Mouse (Mus musculus) v-Abl transformed pro-B cells (cell line): Measurements from ENCODE around the gene Scly.

Experiments
- in situ Hi-C, 2 experiments: fragments of 400-800 bp; cut with MboI; formaldehyde crosslinking; loops; one replicate each; pipeline ENCODE4 v1.15.1; 2025; ENCODE audit not compliant: unreplicated experiment in 2 of 2

Scly gene

GRCm38 (mm10) chr1:91299026-91299706, 1.0 kb downstream of the Scly start:
- in situ Hi-C loops = loop anchor here in 1 of 2 experiments (5.0 kb wide), 1 partner anchor 47 kb away; the partner anchor contains the start of gene Ube2f

DNA sequence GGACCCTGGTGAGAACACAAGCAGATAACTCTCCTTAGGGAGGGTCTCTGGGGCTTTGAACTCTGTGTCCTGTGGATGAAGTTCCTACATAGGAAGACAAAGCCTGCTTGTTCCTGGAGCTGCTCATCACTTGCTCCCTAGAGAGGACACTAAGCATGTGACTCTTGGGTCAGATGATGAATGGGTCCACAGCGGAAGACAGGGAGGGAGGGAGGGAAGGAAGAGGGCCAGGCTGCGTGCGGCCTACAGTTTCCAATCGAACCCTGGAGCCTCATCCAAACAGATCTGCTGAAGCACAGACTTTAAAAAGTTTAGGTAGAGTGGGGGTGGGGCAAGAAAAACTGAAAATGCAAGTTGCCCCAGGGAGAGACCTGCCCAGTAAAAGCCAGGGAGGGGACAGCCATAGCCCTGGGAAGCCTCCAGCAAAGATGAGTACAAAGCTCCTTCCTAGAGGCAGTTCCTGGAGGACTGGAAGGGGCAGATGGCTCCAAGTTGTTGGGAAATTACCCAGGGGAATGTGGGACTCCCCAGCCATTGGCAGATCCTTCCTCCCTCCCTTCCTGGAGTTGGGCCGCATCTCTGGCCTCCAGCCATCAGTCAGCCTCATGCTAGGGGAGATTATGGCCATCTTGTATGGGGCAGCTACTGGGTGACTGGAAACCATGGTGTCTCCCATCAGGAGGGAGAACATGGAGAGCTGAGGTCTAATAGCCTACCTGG, 1.7 kb downstream of the Scly start:
- in situ Hi-C loops = loop anchor here in 1 of 2 experiments (5.0 kb wide), 1 partner anchor 48 kb away; the partner anchor contains the start of gene Ube2f

DNA sequence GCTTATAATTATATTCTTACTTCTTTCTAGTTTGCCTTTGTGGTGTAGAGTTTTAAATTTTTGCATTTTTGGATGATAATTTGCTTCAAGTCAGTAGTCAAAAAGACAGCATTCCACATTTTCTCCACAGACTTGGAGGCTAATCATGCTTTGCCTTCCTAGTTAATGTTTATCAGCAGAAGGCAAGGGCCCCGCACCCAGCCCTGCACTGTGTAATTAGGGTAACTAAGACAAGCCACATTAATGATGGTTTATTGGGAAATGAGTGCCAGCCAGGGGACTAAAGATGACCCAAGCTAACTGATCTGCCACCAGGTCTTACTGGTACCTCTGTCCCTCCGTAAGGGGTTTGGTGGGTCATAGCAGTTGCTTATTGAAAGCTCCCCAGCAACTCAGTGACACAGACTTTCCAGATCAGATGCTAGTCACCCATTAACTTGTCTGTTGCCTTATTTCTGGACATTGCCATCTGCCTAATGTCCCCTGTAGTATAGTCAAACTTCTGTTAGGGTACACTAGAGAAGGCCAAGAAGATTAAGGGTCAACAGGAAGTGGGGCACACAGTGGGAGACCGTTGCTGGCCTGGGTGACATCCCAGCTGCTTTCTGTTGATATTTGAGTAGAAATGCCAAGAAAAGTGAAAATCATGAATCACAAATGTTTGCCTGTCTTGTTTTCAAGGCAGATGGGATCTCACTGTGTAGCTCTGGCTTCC, 3.2 kb downstream of the Scly start:
- in situ Hi-C loops = no loop called here

DNA sequence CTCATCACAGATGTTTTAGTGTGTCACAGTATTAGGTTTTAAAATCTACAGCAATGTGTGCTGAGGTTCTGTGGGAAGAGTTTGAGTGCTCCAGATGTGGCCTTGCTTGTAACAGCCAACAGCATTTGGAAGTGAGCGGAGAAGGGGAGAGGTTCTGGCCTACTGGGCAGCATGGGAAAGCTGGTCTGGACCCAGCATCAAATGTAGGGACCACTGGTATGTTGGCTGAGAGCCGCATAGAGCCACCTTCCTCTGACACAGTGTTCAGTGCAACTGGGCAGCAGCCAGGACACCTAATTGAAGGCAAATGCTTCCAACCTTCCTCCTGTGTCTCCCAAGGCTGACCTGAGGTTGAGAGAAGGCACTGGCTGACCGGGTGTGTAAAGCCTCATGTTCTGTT, 3.9 kb downstream of the Scly start:
- in situ Hi-C loops = no loop called here

DNA sequence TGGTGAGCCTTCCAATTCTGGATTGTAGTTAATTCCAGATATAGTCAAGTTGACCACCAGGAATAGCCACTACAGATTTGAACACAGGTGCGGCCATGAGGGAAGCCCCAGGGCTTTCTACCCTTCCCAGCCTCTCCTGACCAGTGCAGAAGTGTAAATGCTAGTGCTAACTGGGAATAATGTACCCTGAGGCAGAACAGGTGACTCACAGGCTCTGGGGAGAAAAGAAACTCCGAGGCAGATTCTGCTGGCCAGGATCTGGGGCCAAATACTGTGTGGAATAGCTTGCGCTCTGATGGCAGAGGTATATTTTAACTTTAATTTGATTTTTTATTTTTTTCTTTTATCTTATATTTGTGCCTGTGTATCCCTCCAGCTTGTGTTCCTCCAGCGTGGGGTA, 6.5 kb downstream of the Scly start:
- in situ Hi-C loops = no loop called here

DNA sequence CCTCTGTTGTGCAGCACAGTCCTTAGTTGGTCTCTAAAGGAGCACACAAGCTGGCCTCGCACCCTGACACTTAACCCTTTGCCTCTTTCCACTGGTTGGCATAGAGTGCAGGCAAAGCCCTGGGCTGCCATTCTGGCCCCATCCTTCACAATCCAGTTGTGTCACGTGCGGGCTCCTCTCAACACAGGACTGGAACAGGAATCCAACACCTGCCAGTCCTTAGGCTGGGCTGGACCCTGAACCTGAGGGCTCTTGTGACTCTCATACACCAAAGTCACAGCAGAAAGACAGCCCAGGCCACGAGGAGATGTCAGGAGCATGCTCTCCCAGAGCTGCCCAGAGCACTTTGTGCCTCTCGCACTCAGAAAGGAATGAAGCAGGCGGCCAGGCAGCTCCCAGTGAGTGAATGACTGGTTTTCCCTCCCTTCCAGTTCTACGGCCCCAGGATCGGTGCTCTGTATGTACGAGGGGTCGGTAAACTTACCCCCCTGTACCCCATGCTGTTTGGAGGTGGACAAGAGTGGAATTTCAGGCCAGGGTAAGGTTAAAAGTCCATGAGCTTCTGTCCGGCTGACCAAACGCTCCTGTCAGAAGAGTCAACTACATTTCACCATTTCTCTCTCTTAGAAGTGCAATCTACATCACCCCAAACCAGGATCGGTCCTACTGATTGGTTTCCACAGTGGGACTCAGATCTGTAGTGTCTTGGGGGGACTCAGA, 11.4 kb downstream of the Scly start:
- in situ Hi-C loops = no loop called here

GRCm38 (mm10) chr1:91312273-91312672, 14.1 kb downstream of the Scly start:
- in situ Hi-C loops = no loop called here

- in situ Hi-C loops = no loop called here
Observed at GRCm38 (mm10) chr1:91313251-91313650, 15.1 kb downstream of the Scly start.

DNA sequence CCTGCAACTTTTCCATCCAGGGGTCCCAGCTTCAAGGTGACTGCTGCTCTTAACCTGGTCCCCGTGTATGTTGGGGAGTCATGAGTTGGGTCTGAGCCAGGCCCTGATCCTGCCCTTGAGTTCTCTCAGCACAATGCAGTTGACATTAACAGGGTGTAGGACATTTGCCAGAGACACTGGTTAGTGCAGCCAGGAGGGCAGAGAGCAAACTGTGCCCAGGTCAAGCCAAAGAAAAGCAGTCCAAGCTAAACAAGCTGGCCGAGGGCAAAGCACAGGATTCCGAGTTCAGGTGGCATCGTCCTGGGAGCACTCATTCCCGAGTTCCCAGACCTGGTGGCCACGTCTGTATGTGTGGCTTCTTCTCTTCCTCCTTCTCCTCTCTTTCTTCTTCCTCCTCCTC, 19.5 kb downstream of the Scly start:
- in situ Hi-C loops = no loop called here

DNA sequence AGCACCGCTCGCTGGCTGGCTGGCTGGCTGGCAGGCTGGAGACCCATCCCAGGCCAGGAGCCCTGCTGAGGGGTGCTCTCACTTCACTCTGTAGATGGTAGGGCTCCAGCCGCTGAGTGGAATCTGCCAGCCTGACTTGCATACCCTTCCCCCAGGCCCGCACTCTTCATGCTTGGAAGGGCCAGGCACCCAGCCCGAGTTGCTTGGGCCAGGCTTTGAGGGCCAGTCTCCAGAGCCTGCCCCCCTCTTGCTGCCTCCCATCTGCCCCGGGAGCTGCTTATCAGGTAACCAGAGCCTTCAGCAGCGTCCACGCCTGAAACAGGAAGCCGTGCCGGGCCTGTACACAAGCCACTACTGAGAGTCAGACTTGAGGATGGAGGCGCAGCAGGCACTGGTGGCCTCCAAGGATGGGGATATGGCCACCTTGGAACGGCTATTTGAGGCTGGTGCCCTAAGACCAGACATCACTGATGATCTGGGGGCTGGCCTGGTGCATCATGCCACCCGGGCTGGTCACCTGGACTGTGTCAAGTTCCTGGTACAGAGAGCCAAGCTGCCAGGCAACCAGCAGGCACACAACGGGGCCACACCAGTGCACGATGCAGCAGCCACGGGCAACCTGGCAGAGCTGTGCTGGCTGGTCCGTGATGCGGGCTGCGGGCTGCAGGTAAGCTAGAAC, 23.8 kb downstream of the Scly start, which contains the start of gene Espnl:
Espnl (plus strand) TSS at position 316 of the 679 bp plus-strand sequence.
- in situ Hi-C loops = no loop called here

DNA sequence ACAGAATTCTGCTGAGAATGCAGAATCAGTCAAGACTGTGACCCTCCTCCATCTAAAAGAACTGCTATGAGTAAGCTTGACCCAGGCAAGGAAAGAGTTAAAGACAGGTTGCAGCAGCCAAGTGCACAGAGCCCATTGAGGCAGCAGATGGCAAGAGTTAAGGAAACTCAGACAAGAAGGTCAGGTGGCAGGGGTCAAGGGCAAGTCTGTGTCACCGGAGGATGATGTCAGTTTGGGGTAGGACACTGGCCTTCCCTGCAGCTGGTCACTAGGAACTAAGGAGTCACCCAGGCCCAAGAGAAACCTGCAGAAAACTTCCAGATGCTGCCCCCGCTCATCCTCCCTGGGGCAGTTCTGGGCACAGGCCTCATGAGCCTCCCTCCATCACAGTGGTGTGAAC, 26.5 kb downstream of the Scly start:
- in situ Hi-C loops = no loop called here

DNA sequence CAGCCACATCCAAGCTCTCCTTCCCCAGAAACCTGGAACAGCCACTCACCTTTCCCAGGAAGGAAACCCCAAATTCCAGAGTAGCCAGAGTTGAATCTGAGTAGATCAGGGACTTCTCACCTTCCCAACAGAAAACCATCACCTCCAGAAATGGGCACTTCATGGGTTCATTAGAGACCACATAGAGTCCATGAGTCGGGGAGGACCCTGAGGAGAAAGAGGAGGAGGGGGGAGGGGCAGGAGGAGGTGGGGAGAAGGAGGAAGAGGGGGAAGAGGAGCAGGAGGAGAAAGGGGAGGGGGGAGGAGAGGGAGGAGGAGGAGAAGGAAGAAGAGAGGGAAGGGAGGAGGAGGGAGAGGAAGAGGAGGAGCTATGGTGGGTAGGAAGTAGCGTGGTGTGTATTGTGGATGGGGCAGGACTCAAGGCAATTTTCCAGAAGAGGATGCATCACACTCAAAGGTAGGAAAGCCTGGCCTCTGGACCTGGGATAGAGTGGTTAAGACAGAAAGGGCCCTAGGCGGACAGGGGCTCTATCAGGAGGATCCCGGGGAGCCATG, 27.4 kb downstream of the Scly start:
- in situ Hi-C loops = no loop called here

- in situ Hi-C loops = no loop called here
Observed at GRCm38 (mm10) chr1:91332102-91332501, 34.0 kb downstream of the Scly start.

DNA sequence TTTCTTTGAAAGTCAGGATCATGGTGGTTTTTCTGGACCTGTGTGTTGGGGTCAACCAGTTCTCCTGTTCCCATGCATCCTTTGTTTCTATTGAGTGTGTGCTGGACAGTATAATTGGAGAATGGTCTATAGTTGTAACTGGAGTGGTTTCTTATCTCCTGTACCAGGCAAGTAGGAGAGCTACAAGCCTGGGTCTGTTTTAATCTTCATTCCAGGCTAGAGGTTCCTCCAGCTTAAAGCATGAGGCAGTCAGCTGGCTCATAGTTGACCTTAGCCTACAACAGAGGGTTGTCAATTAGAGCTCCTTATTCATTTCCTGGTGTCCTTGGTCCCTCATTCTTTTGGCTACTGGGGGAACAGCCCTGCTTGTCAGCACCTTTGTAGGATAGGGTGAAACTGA, 35.4 kb downstream of the Scly start:
- in situ Hi-C loops = no loop called here

DNA sequence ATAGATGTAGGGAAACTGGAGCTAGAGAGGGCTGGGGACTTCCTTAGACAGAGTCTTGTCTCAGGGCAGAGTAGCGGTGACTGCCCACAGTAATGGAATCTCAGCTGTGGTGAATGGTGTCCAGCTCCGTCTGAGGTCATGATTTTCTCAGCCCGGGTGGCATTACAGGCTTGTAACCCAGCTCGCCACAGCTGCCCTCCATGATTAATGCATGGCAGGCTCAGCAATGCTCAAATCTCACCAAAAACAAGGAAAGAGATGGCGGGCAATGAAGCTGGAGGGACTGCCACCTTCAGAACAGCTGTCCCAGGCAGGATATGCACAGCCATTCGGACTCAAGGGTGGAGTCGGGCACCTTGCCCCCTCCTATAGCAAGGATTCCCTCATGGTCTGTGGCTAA, 39.2 kb downstream of the Scly start:
- in situ Hi-C loops = no loop called here

GRCm38 (mm10) chr1:91344001-91344400, 45.9 kb downstream of the Scly start:
- in situ Hi-C loops = no loop called here

DNA sequence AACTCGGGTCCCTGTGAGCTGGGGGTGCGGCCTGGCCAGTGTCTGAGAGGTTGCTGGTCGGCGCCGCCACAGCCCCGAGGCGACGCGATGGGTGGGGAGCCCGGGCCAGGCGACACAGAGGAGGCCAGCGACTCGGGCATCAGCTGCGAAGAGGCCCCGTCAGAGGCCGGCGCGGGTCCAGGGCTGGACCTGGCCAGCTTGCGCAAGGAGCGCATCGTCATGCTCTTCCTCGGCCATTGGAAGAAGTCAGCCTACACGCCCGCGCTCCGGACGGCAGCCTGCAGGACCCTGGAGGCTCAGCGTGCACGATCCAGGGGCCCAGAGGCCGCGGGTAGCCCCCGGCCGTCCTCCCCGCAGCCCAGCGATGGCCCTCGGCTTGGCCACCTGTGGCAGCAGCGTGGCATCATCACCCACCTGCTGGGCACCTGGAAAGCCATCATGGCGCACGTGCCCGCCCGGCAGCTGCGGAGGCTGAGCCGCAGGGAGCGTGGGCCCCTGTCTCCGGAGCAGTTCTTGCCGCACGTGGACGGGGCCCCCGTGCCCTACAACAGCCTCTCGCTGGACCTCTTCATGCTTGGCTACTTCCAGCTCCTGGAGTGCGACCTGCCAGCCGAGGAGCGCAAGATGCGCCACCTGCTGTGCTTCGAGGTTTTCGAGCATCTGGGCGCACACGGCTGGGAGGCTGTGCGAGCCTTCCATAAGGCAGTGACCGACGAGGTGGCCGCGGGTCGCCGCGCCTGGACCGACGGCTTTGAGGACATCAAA, 47.0 kb downstream of the Scly start:
- in situ Hi-C loops = no loop called here

- in situ Hi-C loops = no loop called here
Observed at GRCm38 (mm10) chr1:91346892-91347291, 48.8 kb downstream of the Scly start.

DNA sequence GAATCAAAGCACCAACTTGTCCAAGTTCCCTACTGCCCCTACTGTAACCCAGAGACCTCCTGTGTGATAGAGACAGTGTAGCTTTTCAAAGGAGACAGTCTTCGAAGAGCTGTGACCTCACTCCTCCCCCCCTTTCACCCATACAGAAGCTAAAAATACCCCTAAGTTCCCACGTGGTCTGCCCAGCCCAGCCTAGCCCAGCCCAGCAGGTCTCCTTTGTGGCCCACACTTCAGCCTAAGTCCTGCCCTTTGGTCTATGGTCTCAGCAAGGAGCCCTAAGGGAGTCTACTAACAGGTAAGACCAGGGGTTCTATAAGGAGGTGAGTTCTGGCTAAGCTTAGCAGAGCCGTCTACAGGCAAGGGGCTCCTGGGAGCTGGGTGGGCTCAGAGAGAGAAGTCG, 52.7 kb downstream of the Scly start, which contains the start of gene Klhl30:
Klhl30 (plus strand) TSS at position 176 of the 400 bp plus-strand sequence.
- in situ Hi-C loops = loop anchor here in 1 of 2 experiments (25.0 kb wide), 1 partner anchor 389 kb away; the partner anchor contains the start of genes Prlh and Rab17
